Mouse (Mus musculus) embryo, embryonic 10.5 days (tissue): ENCODE results near the gene Gtf2ird2.
A peak's percentile ranks its signal among the peaks of the same experiment; 100 is the strongest.

ENCODE experiments used
- DNase-seq: peaks from one replicate; pipeline ENCODE4 v3.0.0-alpha.2; 2015; ENCODE audit warnings: low spot score

The Gtf2ird2 gene

DNA sequence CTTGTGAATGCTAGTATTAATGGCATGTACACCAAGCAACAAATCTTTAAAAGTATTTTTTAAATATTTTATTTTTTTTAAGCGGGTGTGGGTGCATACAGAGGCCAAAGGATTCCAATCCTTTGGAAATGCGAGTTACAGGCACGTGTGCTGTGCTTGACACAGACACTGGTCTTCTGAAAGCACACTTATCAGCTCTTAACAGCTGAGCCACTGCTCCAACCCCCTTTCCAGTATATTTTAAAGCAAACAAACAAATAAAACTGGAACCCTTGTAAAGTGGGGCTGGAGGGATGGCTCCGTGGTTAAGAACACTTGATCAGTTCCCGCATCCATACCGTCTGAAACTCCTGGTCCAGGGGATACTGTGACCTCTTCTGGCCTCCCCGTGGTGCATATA lies 657 bp upstream of the Gtf2ird2 start:
- peak; percentile 25 for DNase-seq

GRCm38 (mm10) chr5:134186059-134186458 lies 2.2 kb downstream of the Gtf2ird2 start:
- DNase-seq = no peak

DNA sequence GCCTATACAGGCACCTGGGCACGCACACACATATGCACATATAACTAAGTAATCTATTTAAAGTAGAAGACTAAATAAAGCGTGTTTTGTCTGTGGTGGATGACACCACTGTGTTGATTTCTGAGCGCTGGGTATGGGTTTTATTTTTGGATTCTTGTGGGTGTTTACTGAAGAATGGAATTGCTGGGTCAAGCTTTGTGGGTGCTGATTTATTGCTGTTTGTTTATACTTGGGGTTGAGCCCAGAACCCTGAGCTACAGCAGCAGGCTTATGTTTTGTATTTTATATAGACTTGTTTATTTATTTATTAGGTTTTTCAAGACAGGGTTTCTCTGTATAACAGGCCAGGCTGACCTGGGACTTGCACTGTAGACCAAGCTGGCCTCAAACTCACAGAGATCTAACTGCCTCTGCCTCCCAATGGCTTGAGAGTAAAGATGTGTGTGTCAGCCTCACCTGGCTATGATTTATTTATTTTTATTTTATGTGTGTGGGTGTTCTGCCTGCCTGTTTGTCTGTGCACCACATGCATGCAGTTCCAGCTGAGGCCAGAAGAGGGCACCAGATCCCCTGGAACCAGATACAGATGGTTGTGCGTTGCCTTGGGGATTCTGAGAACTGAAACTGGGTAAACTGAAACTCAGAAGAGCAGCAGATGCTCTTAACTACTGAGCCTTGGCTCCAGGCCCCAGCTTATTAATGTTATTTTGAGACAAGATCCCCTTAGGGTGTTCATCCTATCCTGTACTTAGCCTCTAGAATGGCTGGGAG lies 3.3 kb downstream of the Gtf2ird2 start:
- DNase-seq = peak; percentile 71

GRCm38 (mm10) chr5:134188571-134188970 lies 4.8 kb downstream of the Gtf2ird2 start:
- peak; percentile 11 for DNase-seq

GRCm38 (mm10) chr5:134193664-134194063 lies 9.8 kb downstream of the Gtf2ird2 start:
- DNase-seq = no peak

DNA sequence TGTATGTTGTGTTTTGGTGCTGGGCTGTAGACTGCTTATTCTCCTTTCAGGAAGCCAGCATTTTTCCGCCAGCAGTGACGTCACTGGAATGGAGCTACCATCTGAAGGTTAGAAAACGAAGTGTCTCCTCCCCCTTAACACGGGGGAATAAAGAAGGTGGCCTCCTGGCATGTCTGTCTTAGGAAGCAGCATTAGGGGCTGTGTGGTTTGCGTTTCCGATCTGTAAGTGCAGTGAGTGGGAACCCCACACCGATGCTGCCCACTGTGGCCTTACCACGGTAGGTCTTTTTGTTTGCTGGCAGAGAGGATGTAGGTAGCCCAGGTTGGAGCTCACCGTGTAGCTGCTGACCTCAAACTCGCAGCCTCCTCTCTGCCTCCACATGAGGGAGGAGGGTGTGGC lies 22.9 kb downstream of the Gtf2ird2 start:
- no peak for DNase-seq

- DNase-seq = peak; percentile 30
Measured at GRCm38 (mm10) chr5:134209931-134210554, 26.2 kb downstream of the Gtf2ird2 start.

GRCm38 (mm10) chr5:134214021-134214806 lies 30.4 kb downstream of the Gtf2ird2 start:
- no peak for DNase-seq

DNA sequence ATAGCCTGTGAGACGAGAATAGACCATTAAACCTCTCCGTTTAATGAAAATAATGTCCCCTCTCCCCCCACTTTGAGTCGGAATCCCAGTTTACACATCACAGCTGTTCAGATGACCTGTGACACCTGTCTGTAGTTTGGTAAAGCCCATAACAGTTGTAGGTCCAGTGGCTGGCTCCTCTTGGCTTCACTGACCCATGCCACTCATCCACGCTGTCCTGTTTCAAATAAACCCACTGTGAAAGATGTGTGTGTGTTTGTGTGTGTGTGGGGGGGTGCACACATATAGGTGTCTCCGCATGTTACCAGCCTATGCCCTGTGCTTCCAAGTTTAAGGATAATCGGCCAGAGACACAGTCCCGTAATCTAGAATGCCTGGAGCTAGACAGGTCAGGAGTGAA lies 34.1 kb downstream of the Gtf2ird2 start:
- no peak for DNase-seq

- no peak for DNase-seq
Measured at GRCm38 (mm10) chr5:134221278-134221677, 37.5 kb downstream of the Gtf2ird2 start.

GRCm38 (mm10) chr5:134221708-134222150 lies 37.9 kb downstream of the Gtf2ird2 start:
- DNase-seq = peak; percentile 50

DNA sequence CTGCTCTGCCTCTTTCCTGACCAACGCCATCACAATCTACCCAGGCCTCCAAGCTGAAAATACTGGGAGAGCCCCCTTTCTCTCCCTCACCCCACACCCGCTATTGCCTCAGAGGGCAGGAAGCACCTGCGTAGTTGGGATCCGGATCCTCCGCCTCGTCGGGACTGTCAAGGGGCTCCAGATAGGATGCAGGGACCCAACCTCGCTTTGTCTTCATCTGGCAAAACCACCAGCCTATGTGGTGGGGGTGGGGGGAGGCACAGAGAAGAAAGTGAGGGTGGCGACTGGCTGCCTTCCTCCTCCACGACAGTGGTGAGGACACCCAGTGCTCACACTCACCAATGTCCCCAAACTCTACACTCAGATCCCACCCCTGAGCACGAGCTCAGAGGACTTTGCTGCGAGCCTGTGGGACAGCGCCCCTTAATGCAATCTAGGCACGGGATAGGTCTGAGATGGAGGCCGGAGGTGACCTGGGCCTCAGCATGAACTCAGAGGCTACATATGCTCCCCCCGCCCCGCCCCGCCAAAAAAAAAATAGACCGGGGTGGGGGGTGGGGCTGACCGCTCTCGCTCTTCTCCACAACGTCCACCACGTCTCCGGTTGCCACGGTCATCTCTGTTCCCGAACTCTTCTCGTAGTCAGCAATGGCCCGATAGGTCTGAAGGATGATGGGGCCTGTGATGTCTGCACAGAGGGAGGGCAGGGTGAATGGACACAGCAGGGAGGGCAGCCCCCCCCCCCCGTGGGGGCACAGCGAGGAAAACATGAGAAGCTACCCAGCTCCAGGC lies 41.5 kb downstream of the Gtf2ird2 start:
- DNase-seq = no peak

GRCm38 (mm10) chr5:134226946-134227345 lies 43.1 kb downstream of the Gtf2ird2 start:
- no peak for DNase-seq

DNA sequence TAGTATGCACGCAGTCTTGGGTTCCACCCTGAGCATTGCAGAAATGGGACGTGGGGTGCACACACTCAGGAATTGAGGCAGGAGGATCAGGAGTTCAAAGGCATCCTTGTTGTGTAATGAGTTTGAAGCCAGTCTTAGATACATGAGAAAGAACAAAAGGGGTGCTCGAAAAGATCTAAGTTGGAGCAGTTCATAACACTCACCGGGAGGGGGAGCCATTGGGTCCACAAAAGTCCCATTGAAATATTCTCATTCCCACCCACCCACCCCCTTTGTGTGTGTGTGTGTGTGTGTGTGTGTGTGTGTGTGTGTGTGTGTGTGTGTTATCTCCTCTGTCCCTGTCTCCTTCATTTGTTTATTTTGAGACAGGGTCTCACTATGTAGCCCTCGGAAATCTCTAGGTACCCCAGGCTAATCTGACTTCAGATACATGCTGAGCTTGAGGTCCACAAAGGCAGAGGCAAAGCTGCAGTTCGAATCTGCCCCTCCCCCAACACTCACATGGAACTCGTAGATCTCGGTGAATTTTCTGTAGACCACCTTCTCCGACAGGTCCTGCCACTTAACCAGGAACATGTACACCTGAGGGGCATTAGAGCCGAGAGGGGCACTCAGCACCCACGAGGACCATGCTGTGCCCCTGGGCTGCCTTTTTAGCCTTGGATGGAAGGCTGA lies 43.9 kb downstream of the Gtf2ird2 start:
- DNase-seq = peak; percentile 73

DNA sequence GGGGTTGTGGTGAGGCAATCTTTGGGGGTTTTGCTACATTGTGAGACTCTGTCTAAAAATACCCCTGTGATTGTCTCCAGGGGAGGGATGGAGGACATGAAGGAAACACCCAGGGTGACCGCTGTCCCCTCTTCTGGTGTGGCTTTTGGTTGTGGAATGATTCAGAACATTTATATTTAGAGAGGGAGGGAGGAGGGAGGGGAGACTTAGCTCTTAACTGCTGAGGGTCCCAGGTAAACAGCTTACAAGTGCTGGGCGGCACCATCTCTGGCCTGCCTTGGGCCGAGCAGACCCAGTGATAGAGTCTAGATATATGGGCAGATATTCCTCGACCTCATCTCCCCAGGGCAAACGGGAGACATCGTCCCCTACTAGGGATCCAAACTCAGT lies 44.4 kb downstream of the Gtf2ird2 start:
- DNase-seq = no peak

DNA sequence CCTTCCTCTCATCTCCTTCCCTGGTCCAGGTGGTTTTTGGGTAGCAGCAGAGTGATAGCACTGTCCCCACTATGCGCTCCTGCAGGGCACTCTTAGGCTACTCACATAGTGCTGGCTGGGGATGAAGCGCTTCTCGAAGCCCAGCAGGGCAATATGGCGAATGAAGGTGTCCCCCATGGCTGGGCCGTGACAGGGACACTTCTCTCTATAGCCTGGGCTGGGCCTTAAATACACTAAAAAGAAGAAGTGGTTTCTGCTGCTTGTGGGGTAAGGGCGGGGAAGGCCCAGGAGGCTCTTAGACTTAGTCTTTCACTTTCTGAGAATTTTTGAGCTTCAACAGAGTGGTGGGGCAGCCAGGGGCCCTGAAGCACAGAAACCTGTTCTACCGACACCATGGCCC lies 45.6 kb downstream of the Gtf2ird2 start, which contains the start of gene Ncf1:
Gene Ncf1, minus strand, starts transcription at position 235 of the 400 bp plus-strand sequence.
- no peak for DNase-seq

DNA sequence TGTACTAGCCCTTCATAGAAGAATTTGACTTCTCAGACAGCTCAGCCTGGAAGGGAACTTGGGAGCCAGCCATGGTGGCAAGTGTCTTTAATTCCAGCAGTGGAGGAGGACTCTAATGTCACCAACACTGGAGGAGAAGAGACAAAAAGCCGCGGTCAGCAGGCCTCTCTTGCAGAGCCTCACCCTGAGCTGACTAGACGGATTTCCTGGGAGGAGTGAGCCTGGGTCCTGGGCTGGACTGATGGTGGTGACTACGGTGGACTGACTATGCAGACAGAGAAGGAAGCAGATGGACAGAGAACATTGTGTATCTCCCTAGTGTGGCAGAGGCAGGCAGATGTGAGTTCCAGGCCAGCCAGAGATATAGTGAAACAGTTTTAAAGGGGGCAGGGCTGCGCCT lies 47.6 kb downstream of the Gtf2ird2 start:
- no peak for DNase-seq

- DNase-seq = no peak
Measured at GRCm38 (mm10) chr5:134232111-134232510, 48.3 kb downstream of the Gtf2ird2 start.

- DNase-seq = peak; percentile 40
Measured at GRCm38 (mm10) chr5:134232568-134232967, 48.7 kb downstream of the Gtf2ird2 start.

DNA sequence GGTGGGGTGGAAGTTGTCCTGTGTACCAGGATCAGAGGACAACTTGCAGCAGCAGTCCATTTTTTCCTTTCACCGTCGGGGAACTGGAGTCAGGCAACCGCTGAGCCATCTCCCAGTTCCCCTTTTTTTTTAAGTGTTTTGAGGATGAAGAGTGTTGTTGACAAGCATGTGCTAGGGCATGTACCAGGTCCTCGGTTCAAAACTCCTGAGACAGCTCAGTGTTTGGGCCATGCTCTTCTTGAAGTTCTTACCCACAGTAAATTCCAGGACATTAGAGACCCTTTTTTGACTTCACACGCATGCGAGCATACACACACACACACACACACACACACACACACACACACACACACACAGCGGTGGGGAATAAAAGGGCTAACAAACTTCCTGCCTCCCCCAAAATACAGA lies 49.4 kb downstream of the Gtf2ird2 start:
- DNase-seq = no peak

DNA sequence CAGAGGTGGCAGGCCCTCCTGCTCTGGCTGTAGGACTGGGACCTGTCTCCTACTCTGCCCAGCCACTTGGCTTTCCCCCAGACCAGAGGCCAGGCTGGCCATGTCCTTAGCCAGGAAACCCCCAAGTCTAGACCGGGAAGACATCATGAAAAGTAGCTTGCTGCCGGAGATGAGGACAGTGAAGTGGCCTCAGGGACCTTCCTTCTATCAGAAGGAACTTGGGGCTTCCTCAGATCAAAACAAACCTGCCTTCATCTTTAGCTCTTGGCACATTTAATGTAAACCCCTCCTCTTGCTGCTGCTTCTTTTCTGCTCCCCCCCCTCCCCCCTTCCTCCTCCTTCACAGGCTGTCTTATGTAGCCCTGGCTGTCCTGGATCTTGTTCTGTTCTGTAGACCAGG lies 50.4 kb downstream of the Gtf2ird2 start:
- DNase-seq = no peak
